Mouse (Mus musculus) ES-Bruce4 (cell line): ENCODE data around the gene Sf3a2.

ENCODE experiments used
- CTCF ChIP-seq: IDR thresholded peaks from one replicate; pipeline ENCODE4 v1.8.1; 2011; ENCODE audit warnings: low read depth, low read length
- POLR2A ChIP-seq: IDR thresholded peaks from one replicate; pipeline ENCODE4 v1.8.1; 2011; ENCODE audit warnings: low read length; ENCODE audit not compliant: insufficient read depth

- TF ChIP-seq POLR2A (no peak), CTCF (no peak)
Observed at GRCm38 (mm10) chr10:80823316-80823715, 25.3 kb downstream of the Sf3a2 start.
